ENCODE assay signal across 8 mouse cellular contexts in the genomic region with DNA sequence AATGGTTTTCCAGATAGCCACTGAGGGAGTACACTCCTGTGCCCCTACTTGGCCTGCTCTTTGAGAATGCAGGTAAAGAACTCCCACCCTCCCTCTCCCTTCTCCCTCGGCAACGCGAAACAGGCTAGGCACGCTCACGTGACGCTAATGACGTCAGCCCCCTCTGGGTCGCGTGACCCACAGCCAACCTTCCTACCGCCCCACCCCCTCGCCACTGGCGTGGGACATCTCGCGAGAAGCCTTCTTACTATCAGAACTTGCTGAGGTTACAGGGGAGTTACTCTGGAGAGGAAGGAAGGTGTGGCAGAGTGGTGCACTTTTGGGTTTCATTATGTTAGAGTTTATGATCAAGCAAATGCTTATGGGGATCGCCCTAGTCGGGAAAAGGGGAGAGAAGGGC. TPM values are rescaled to one million over a fixed set of nuclear protein-coding genes. Genes with fewer than 3 reads are reported as not detected.
DNase-seq lines count a peak whose midpoint lies in the region; ATAC-seq and TF ChIP-seq lines count a peak whose summit lies in the region.

A gene (plus strand): TSS at position 217 of the 400 bp plus-strand sequence.

- H3K9ac ChIP-seq in hindbrain, postnatal 0 days (replicated peaks; ENCODE audit: low read length) = peak within 1 kb of the TSS; percentile 89

- WGBS in hindbrain, postnatal 0 days = under 1% methylated on average over 16 of the region's 16 CpGs

- no peak for TF ChIP-seq CTCF in hindbrain, postnatal 0 days (IDR thresholded peaks at IDR 0.05; ENCODE audit: low read depth)

- peak within 1 kb of the TSS; percentile 89 for H3K4me3 ChIP-seq in hindbrain, postnatal 0 days (ENCODE audit: low read length)

- DNase-seq in adrenal gland, adult (ENCODE audit: inconsistent age in 2 of 2, low spot score in 1 of 2) = peak; percentile 97 to 99
- DNase-seq in embryo, embryonic 10 days (ENCODE audit: low spot score) = peak; percentile 99
- peak; percentile 96 to 97 for DNase-seq in gastrocnemius, adult 8-10 months (ENCODE audit: low spot score in 2 of 2)
- peak; percentile 98 for DNase-seq in hindbrain, postnatal 0 days (ENCODE audit: low spot score)
- peak; percentile 92 for DNase-seq in left cerebral cortex, adult 18-20 months (ENCODE audit: low spot score in 2 of 2)
- DNase-seq in lung, postnatal 4 days = peak; percentile 98
- peak; percentile 98 for DNase-seq in retina, postnatal 1 day
- peak; percentile 99 for DNase-seq in thymus, postnatal 4 days

- H3K4me1 ChIP-seq in hindbrain, postnatal 0 days (ENCODE audit: insufficient read depth, low read length) = no peaks in the 10 kb centered on the region; the same call in 1 of the 2 replicates

- peak within 1 kb of the TSS; percentile 99 for H3K27ac ChIP-seq in hindbrain, postnatal 0 days

- peak; percentile 95 for ATAC-seq in hindbrain, postnatal 0 days

- H3K36me3 ChIP-seq in hindbrain, postnatal 0 days (ENCODE audit: insufficient read depth, low read length) = no peaks in the 10 kb centered on the region

- H3K4me2 ChIP-seq in hindbrain, postnatal 0 days (ENCODE audit: low read depth, low read length) = peak within 1 kb of the TSS; percentile 94

- H3K27me3 ChIP-seq in hindbrain, postnatal 0 days (ENCODE audit: insufficient read depth, low read length) = no peaks in the 10 kb centered on the region

- no peaks in the 10 kb centered on the region for H3K9me3 ChIP-seq in hindbrain, postnatal 0 days (ENCODE audit: low read length)

RNA-seq across cellular contexts. Expression of the gene that starts here (rescaled TPM):
- 10 to 100 TPM; 49.9 to 62.3 (median 62.0) TPM for total RNA-seq in gastrocnemius, adult 8-10 months (2022)
- 137 and 178 TPM in 2 replicates for total RNA-seq in hindbrain, postnatal 0 days (2014; rRNA removed)
- 95.3 and 97.8 TPM in 2 replicates for polyA plus RNA-seq in hindbrain, postnatal 0 days (2015; fragmentation: Nextera tagmentation; extraction: Ambion mirVana)
- total RNA-seq in left cerebral cortex, adult 18-20 months (2021) = 100 to 1,000 TPM; 184 to 189 TPM

Comparison
In these comparisons a context has a peak if more than half of its experiments do, and no peak if none do; other contexts are left out.
1. Peak in every context shown above with its lines: DNase-seq, ATAC-seq, H3K4me3 ChIP-seq and H3K27ac ChIP-seq.